Mouse (Mus musculus): Measurements from ENCODE around the gene Ezr. TPM values are rescaled to one million over a fixed set of nuclear protein-coding genes. Genes with fewer than 3 reads are reported as not detected.
"Not testable (repeated sequence)": the region's sequence is repeated elsewhere in the genome, so short reads cannot be mapped to it uniquely, and the experiment has no call there.

Ezr gene
- polyA plus RNA-seq, 1 experiment from 2014 or later, result 48.3 TPM

- WGBS (ENCODE audit: insufficient replicate concordance), result 71% methylated on average over 10 of the region's 10 CpGs
- no peak overlapping the region for H3K9ac ChIP-seq
- no peaks in the 10 kb centered on the region for H3K4me1 ChIP-seq (replicated peaks)
- H3K27me3 ChIP-seq, result no peaks in the 10 kb centered on the region
- no peak overlapping the region for H3K4me2 ChIP-seq
- H3K9me3 ChIP-seq (replicated peaks), result no peaks in the 10 kb centered on the region
- ATAC-seq (ENCODE audit: insufficient read depth), result no peak
- no peak overlapping the region for H3K27ac ChIP-seq (replicated peaks)
- peaks cover 7% of the 10 kb centered on the region; the same call in 1 of the 2 replicates for H3K36me3 ChIP-seq (replicated peaks)
- no peak overlapping the region for H3K4me3 ChIP-seq (replicated peaks)
These were observed 49.2 kb downstream of the Ezr start for GRCm38 (mm10) chr17:6733322-6733875.

- ATAC-seq (ENCODE audit: insufficient read depth), result no peak
- H3K9me3 ChIP-seq (replicated peaks), result no peaks in the 10 kb centered on the region
- H3K27me3 ChIP-seq, result no peaks in the 10 kb centered on the region
- no peaks in the 10 kb centered on the region for H3K36me3 ChIP-seq (replicated peaks)
- no peak overlapping the region for H3K9ac ChIP-seq
- no peak overlapping the region for H3K4me3 ChIP-seq (replicated peaks)
- H3K4me1 ChIP-seq (replicated peaks), result no peaks in the 10 kb centered on the region
- H3K27ac ChIP-seq (replicated peaks), result no peak overlapping the region
- WGBS (ENCODE audit: insufficient replicate concordance), result 70% methylated on average over 4 of the region's 4 CpGs
- H3K4me2 ChIP-seq, result no peak overlapping the region
These were observed 49.9 kb downstream of the Ezr start for GRCm38 (mm10) chr17:6732665-6733064.

GRCm38 (mm10) chr17:6731634-6732033, 51.0 kb downstream of the Ezr start:
- Histone ChIP-seq H3K4me1 (replicated peaks) (no peaks in the 10 kb centered on the region), H3K4me3 (replicated peaks) (no peak overlapping the region), H3K36me3 (replicated peaks) (no peaks in the 10 kb centered on the region), H3K27ac (replicated peaks) (no peak overlapping the region), H3K9ac (no peak overlapping the region), H3K4me2 (no peak overlapping the region), H3K9me3 (replicated peaks) (no peaks in the 10 kb centered on the region), H3K27me3 (no peaks in the 10 kb centered on the region)
- WGBS (ENCODE audit: insufficient replicate concordance), result 76% methylated on average over 12 of the region's 12 CpGs
- ATAC-seq (ENCODE audit: insufficient read depth), result no peak

- Histone ChIP-seq H3K4me1 (replicated peaks) (no peaks in the 10 kb centered on the region), H3K9ac (no peak overlapping the region), H3K27me3 (no peaks in the 10 kb centered on the region), H3K4me2 (no peak overlapping the region), H3K4me3 (replicated peaks) (no peak overlapping the region), H3K36me3 (replicated peaks) (no peaks in the 10 kb centered on the region), H3K27ac (replicated peaks) (no peak overlapping the region), H3K9me3 (replicated peaks) (no peaks in the 10 kb centered on the region)
- ATAC-seq (ENCODE audit: insufficient read depth), result no peak
- WGBS (ENCODE audit: insufficient replicate concordance), result 50% methylated on average over 8 of the region's 8 CpGs
These were observed 51.5 kb downstream of the Ezr start for GRCm38 (mm10) chr17:6731132-6731531.

GRCm38 (mm10) chr17:6729244-6729742, 53.3 kb downstream of the Ezr start:
- Histone ChIP-seq H3K4me1 (replicated peaks) (no peaks in the 10 kb centered on the region), H3K27ac (replicated peaks) (no peak overlapping the region), H3K9ac (no peak overlapping the region), H3K4me3 (replicated peaks) (no peak overlapping the region), H3K27me3 (no peaks in the 10 kb centered on the region), H3K36me3 (replicated peaks) (no peaks in the 10 kb centered on the region), H3K9me3 (replicated peaks) (no peaks in the 10 kb centered on the region), H3K4me2 (no peak overlapping the region)
- 21% methylated on average over 6 of the region's 6 CpGs for WGBS (ENCODE audit: insufficient replicate concordance)
- no peak for ATAC-seq (ENCODE audit: insufficient read depth)

GRCm38 (mm10) chr17:6727996-6728610, 54.5 kb downstream of the Ezr start:
- WGBS (ENCODE audit: insufficient replicate concordance), result 78% methylated on average over 12 of the region's 12 CpGs
- no peaks in the 10 kb centered on the region for H3K36me3 ChIP-seq (replicated peaks)
- no peak overlapping the region for H3K9ac ChIP-seq
- no peak overlapping the region for H3K4me3 ChIP-seq (replicated peaks)
- no peaks in the 10 kb centered on the region for H3K27me3 ChIP-seq
- no peak overlapping the region for H3K4me2 ChIP-seq
- no peaks in the 10 kb centered on the region for H3K9me3 ChIP-seq (replicated peaks)
- no peaks in the 10 kb centered on the region for H3K4me1 ChIP-seq (replicated peaks)
- H3K27ac ChIP-seq (replicated peaks), result no peak overlapping the region
- no peak for ATAC-seq (ENCODE audit: insufficient read depth)

GRCm38 (mm10) chr17:6713944-6714343, 68.6 kb downstream of the Ezr start:
- not testable (repeated sequence) for H3K27me3 ChIP-seq; H3K36me3 ChIP-seq (replicated peaks); H3K4me1 ChIP-seq (replicated peaks); H3K9me3 ChIP-seq (replicated peaks); H3K9ac ChIP-seq; H3K4me2 ChIP-seq; H3K4me3 ChIP-seq (replicated peaks); H3K27ac ChIP-seq (replicated peaks); ATAC-seq (ENCODE audit: insufficient read depth)
- WGBS (ENCODE audit: insufficient replicate concordance), result 62% methylated on average over 8 of the region's 8 CpGs

- 44% methylated on average over 2 of the region's 2 CpGs for WGBS (ENCODE audit: insufficient replicate concordance)
- ATAC-seq (ENCODE audit: insufficient read depth); H3K27ac ChIP-seq (replicated peaks); H3K27me3 ChIP-seq; H3K4me3 ChIP-seq (replicated peaks); H3K9me3 ChIP-seq (replicated peaks); H3K4me2 ChIP-seq; H3K9ac ChIP-seq; H3K4me1 ChIP-seq (replicated peaks); H3K36me3 ChIP-seq (replicated peaks): not testable (repeated sequence)
These were observed 69.1 kb downstream of the Ezr start for GRCm38 (mm10) chr17:6713483-6713882.

- not testable (repeated sequence) for H3K27ac ChIP-seq (replicated peaks); H3K27me3 ChIP-seq; H3K4me1 ChIP-seq (replicated peaks); H3K9me3 ChIP-seq (replicated peaks); H3K36me3 ChIP-seq (replicated peaks); ATAC-seq (ENCODE audit: insufficient read depth); H3K4me3 ChIP-seq (replicated peaks); H3K9ac ChIP-seq; H3K4me2 ChIP-seq
- WGBS (ENCODE audit: insufficient replicate concordance), result 63% methylated on average over 2 of the region's 2 CpGs
These were observed 74.4 kb downstream of the Ezr start for GRCm38 (mm10) chr17:6708194-6708593.

- 67% methylated on average over 5 of the region's 5 CpGs for WGBS (ENCODE audit: insufficient replicate concordance)
- H3K27me3 ChIP-seq; H3K27ac ChIP-seq (replicated peaks); H3K4me2 ChIP-seq; H3K4me3 ChIP-seq (replicated peaks); H3K9ac ChIP-seq; H3K9me3 ChIP-seq (replicated peaks); ATAC-seq (ENCODE audit: insufficient read depth); H3K36me3 ChIP-seq (replicated peaks); H3K4me1 ChIP-seq (replicated peaks): not testable (repeated sequence)
These were observed 75.2 kb downstream of the Ezr start for GRCm38 (mm10) chr17:6707422-6707821.

- not testable (repeated sequence) for H3K27me3 ChIP-seq; H3K4me3 ChIP-seq (replicated peaks); H3K4me1 ChIP-seq (replicated peaks); H3K4me2 ChIP-seq; H3K9ac ChIP-seq; H3K9me3 ChIP-seq (replicated peaks); H3K27ac ChIP-seq (replicated peaks); H3K36me3 ChIP-seq (replicated peaks); ATAC-seq (ENCODE audit: insufficient read depth)
- WGBS (ENCODE audit: insufficient replicate concordance), result 67% methylated on average over 5 of the region's 5 CpGs
These were observed 76.1 kb downstream of the Ezr start for GRCm38 (mm10) chr17:6706448-6706847.
